Mouse (Mus musculus): ENCODE measurements around the gene Rdh7.
"Not testable (repeated sequence)": the region's sequence is repeated elsewhere in the genome, so short reads cannot be mapped to it uniquely, and the experiment has no call there.

Rdh7 gene

DNA sequence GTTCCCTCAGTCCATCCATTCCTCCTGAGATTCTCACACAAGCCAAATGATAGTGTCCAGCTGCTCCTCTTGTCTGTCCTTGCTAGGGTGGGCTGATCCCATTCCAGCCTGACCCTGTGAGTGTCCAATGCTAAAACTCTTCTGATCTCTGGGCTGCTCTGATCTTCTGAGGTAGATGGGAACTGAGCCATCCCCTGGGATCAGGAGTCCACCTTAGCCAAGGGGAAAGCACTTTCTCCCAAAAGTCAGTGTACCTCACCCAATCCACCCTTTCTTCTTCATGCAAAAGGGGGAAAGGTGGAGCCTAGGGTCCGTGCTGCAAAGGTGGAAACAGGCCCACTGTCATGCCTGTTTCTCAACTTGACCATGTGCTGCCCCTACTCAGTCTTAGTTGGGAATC lies 2.9 kb upstream of the Rdh7 start:
- DNase-seq, result no peak

DNA sequence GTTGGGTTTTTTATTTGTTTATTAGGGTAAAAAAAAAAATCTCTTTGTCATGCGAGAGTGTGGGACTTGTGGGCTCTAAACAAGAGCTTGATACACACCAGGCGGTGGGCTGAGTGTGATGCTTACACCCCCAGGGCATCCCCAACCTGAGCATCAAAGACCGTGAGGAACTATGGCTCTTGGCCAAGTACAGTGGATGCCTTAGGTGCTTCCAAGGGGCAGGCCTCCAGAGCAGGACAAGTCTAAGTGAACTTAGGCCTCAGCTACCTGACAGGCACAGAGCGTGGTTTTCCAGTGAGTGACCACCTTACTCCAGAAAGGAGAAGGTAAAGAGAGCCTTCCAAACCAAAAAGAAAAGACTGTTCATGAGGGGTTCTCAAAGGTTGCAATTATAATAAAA lies 1.6 kb downstream of the Rdh7 start:
- DNase-seq, result no peak

DNA sequence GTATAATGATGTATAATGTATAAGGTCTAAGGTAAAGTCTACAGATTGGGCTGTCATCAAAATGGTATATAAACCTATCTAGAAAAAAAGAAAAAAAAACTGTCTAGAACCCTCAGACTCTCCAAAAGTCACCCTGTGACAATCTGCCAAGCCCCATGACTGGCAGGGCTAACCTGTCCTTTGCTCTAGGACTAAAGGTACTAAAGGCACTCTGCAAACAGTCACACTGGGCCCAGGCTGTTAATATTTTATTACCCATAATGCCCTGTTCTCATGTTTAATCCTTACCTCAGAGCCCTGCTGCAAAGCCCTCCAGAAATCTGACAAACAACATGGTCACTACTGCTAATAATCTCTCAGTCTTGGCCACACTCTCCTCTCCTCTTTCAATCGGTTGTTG lies 2.1 kb downstream of the Rdh7 start:
- no peak for DNase-seq

DNA sequence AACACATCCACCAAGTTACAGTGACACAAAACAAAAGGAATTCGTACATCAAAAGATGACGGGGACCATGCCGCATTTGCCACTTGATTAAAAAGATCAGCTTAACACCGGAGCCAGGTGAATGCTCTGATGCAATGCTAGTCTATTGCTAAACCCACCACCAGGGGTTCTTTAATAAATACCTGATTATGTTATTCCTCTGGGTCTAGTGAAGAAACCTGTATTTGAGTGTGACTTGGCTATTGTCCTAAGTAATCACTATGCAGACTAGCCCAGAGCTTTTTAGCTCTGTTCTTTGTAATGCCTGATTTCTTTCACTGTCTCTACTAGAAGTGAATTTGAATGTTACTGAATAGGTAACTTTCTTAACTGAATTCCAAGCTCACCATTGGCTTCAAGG lies 7.6 kb downstream of the Rdh7 start:
- no peak for DNase-seq

DNA sequence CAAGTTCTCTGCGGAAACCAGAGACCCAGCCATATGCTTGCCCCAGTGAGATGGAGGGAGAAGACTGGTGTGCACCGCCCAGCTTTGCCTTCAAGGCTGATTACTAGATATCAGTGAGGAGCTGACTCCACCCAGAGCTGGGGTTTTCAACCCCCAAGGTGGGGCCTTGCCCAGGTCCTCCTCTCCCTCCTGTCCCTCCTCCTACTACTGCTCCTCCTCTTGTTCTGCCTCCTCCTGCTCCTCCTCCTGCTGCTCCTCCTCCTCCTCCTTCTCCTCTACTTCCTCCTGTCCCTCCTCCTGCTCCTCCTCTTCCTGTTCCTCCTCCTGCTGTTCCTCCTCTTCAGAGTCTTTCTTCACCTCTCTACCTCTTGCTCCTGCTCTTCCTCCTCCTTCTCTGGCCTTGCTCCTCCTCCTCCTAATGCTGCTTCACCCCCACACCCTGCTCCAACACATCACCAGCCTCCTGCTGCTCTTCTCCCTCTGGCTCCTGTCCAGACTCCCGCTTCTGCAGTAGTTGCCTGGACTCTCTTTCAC lies 9.4 kb downstream of the Rdh7 start:
- DNase-seq, result peak; percentile 40

DNA sequence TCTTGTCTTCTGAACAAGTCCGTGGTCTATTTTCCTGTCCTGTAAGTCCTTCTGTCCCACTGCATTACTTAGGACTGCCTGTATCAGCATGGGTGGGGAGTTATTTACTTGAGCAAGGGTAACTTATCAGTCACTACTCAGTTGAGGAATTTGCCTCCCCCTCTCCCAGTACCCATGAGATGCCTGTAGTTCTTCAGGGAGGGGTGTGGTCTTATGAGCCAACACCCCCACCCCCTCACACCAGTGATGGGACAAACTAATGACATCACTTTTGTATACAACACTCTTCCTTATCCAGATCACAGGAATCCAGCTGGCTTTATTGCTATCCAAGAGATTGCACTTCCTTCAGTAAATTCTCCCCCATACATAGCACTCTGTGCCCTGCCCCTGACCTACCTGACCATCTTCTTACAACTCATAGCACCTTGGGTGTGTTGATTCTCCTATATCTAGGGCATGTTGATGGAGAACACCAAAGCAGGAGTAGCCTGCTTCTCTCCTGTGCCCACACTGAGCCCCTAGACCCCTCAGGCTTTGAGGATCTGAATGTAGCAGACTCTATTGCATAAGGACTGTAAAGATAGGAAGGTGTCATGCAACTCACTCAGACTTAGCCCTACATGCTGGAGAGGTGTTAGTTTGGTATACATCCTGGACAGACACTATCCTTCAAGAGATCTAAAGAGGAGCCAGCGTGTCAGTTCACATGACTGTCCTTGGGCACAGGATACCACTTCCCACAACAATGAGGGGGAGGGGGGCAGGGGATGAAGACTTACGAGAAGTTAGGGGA lies 10.2 kb downstream of the Rdh7 start:
- no peak for DNase-seq

DNA sequence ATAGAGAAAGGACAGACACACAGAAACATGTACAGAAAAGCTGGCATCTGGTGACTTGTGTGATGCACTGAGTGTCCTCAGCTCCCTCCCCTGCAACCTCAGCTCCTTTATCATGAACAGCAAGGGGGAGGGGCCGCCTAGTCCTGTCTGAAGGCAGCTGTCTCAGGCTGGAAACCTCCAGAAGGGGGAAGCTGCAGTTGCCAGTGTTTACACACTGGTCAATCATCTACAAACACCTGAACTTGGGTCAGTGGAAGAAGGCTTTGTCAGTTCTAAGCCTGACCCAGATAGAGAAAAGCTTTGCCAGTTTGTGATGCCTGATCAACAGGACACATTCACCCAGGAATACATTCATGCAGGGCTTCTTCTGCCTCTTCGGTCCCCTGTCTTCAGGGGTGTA lies 10.9 kb downstream of the Rdh7 start:
- peak; percentile 34 for DNase-seq

DNA sequence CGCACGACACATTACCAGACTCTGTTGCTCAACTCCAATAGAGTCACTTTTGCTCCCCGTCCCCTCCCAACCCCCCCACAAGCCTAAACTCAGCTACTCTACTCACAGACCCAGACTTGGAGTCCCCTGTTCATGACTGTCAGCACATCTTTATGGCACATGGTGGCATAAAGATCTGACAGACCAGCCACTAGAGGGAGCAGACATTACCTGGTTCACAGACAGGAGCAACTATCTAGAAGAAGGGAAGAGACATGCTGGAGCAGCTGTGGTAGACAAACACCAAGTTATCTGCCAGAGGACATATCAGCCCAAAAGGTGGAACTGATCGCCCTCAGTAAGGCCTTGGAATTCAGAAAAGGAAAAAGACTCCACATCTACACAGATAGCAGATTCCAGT lies 16.1 kb downstream of the Rdh7 start:
- no peak for DNase-seq

DNA sequence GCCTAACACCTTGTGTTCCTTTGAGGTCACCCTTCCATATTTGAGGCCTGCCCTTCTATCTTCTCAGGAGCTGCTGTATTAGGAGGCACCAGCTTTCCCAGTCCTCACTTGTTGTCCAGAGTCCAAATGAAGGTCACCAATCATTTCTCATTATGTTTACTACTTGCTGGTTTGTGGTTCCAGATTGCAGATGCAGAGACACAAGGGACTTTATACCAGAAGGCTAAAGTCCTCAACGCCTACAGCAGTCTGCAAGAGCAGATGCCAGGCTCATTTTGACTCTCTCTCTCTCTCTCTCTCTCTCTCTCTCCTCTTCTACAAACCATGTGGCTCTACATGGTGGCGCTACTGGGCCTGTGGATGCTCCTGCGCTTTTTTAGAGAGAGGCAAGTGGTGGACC lies 22.4 kb downstream of the Rdh7 start, which contains the start of gene Rdh16f2:
Gene Rdh16f2, plus strand, starts transcription at position 243 of the 400 bp plus-strand sequence.
- DNase-seq, result no peak

DNA sequence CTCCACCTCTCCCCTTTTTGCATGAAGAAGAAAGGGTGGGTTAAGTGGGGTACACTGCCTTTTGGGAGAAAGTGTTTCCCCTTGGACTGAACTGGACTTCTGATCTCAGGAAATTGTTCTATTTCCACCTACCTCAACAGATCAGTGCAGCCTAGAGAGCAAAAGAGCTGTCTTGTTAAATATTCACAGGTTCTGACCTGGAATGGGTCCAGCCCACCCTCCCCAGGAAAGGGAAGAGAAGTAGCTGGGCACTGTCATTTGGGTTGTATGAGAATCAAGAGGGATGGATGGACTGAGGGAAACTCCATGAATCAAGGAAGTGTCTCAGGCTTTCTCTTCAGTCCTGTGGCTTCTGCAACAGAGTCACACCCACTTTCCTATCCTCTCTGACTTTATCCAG lies 23.7 kb downstream of the Rdh7 start:
- DNase-seq, result no peak

DNA sequence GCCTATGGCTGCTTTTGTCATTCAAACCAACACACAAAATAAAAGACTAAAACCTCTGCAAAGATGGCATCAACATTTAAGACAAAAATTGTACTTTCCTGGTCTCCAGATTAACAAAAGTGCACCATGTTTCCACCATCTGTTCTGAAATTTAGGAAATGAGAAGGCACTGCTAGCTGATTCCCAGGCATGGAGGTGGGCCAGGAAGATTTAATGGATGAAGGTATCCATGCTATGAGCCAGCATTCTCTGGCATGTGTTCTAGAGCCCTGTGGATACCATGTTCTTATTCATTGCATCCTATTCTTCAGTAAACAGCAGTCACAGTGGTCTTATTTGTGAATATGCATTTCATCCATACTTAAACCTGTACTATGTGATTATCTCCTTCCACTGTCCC lies 32.2 kb downstream of the Rdh7 start:
- no peak for DNase-seq

DNA sequence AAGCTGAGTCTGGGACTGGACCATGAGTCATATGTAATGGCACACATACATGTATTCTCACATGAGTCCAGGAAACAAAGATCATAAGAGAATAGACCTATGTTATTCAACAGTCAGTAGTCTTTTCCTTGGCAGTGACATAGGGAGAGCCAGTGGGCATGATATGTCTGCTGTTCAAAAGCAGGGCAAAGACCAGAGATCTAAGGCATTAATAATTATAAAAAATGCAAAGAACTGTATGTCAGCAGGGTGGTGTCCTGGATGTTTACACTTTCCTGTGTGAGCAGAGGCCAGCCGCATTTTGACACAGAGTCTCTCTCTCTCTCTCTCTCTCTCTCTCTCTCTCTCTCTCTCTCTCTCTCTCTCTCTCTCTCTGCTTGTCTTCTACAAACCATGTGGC lies 39.0 kb downstream of the Rdh7 start, which contains the start of gene Rdh19:
Gene Rdh19, plus strand, starts transcription at position 301 of the 400 bp plus-strand sequence.
- DNase-seq, result no peak

DNA sequence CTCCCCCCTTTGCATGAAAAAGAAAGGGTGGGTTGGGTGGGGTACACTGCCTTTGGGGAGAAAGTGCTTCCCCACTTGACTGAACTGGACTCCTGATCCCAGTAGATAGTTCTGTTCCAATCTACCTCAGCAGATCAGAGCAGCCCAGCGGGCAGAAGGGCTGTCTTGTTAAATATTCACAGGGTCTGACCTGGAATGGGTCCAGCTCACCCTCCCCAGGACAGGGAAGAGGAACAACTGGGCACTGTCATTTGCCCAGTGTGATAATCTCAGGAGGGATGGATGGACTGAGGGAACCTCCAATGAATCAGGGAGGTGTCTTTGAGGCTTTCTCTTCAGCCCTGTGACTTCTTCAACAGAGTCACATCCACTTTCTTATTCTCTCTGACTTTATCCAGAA lies 40.5 kb downstream of the Rdh7 start:
- peak; percentile 17 for DNase-seq

DNA sequence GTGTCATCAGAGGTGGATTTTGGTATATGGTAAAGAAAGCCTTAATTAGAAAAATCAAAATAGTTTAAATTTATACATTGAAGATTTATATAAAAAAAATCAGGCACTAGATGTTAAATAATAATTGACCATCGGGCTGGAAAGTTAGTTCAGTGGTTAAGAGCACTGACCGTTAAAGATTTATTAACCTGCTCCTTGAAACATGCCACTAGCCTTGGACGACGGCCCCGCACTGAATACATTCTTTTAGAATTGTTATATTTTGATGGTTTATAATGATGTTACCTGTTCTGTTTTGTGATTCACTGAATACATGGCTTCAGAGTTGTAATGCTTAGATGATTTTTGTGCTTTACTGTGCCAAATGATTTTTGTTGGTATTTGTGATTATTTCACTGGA lies 42.7 kb downstream of the Rdh7 start:
- not testable (repeated sequence) for DNase-seq

DNA sequence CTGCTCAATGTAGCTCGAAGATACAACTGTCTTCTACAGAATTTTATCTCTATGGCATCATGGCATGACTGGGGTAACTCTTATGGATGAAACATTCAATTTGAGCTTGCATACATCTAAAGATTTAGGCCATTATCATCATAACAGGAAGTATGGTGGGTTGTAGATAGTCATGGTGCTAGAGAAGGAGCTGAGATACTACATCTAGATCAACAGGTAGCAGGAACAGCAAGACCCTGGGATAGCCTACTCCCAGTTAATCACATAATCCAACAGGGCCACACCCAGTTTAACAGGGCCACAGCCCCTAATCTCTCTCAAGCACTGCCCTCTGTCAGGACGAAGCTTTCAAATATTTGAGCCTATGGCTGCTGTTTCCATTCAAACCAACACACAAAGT lies 47.8 kb downstream of the Rdh7 start:
- DNase-seq, result no peak

DNA sequence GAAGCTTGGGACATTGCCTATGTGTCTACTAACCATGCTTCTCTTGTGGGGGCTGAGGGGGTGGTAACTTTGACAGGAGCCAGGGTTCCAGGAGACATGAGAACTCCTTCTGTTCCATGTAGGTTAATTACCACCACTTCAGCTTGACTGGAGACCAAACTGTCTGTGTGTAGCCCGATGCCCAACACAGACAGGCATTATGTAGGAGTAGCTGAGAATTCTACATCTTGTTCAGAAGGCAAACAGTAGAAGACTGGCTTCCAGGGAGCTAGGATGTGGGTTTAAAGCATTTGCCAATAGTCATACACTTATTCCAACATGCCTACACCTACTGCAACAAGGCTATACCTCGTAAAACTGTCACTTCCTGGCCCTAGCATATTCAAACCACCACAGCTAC lies 50.1 kb downstream of the Rdh7 start:
- DNase-seq, result no peak

DNA sequence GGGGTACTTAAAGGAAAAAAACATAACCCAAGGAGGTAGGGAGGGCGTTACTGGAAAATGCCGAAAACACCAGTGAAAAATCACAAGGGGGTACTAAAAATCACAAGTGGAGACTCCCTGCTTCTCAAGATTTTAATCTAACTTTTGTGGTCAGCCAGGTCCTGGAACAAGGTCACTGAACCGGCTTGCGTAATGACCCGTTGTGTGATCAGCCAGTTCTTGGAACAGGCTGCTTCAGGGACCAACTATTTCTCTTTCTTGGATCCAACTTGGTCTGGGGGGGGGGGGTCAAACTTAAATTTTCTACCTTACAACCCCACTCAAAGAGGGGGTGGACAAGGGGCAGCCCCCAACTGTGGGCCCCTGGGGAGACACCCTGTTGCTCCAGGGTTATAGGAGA lies 50.8 kb downstream of the Rdh7 start:
- DNase-seq, result not testable (repeated sequence)

DNA sequence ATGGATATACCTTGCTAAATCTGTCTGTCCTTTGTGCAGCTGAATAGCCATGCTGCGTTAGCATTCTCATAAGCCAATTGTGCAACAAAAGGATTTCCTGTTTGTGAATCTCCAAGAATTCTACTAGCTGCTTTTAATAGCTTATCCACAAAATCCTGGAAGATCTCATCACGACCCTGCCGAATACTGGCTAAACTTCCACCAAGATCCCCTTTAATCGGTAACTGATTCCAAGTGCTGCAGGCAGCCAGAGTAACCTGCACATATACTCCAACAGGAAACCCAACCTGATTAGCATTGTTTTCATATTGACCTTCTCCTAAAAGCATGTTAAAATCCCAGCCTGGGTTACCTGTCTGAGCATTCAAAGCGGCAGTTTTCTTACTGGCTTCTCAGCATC lies 53.3 kb downstream of the Rdh7 start:
- DNase-seq, result no peak

DNA sequence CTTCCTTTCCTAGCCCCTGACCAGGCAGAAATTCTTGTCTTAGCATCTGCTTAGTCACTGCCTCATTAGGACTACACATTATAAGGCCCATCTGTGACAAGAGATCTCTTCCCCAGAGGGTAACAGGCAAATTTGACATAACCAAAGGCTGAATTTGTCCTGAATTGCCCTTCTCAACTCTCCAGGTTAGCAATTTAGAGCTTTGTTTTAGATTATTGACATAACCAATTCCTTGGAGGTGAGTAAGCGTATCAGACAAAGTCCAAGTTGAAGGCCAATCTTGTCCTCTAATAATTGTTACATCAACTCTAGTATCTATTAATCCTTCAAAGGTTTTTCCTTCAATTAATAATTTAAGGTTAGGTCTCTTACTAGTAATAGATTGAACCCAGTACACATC lies 54.4 kb downstream of the Rdh7 start:
- not testable (repeated sequence) for DNase-seq
